Mouse (Mus musculus): ENCODE measurements at regions not wholly inside any gene's neighbourhood (a gene's known extent, or its start where the extent isn't known, plus 50 kb on each side); places are given as distances from the start of the nearest gene placed in this dataset.

DNA sequence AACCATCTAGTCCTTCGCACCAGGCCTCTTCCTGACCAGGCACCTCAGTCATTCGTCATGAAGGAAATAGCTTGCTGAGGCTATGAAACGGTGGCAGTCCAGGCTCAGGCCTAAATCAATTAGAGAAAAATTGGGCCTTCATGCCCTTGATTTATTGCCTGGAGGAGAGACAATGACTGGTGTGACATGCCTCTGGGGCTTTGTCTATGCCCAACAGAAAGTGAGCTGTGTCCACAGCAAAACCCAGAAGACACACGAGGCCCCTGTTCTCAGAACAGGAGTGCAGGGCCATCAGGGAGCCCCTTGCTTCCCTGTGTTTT lies 922.9 kb upstream of the Car8 start:
- no peak for TF ChIP-seq CTCF (IDR thresholded peaks at IDR 0.05; ENCODE audit: low read depth)
- no peak for TF ChIP-seq EP300 (IDR thresholded peaks at IDR 0.05; ENCODE audit: low read depth)
